Mouse (Mus musculus) kidney, embryonic 16.5 days (tissue): ENCODE measurements at regions not wholly inside any gene's neighbourhood (a gene's known extent, or its start where the extent isn't known, plus 50 kb on each side); places are given as distances from the start of the nearest gene placed in this dataset.

Experiments used
- ATAC-seq: fragments of 200-750 bp; cut with Nextera tagmentation; 2 replicates; pipeline ENCODE4 v1.8.0; 2017; ENCODE audit warnings: moderate TSS enrichment; ENCODE audit not compliant: low FRiP score, low TSS enrichment
- H3K27ac ChIP-seq: fragments of 300-500 bp; sonication (generic); 2 replicates; pipeline ENCODE4 v1.5.1; 2014; ENCODE audit warnings: low read length
- H3K27me3 ChIP-seq: fragments of 300-500 bp; sonication (generic); 2 replicates; pipeline ENCODE4 v1.6.1; 2014; ENCODE audit warnings: low read length, control low read depth, mixed read lengths; ENCODE audit not compliant: insufficient read depth
- H3K36me3 ChIP-seq: fragments of 300-500 bp; sonication (generic); 2 replicates; pipeline ENCODE4 v1.6.1; 2014; ENCODE audit warnings: low read length, control low read depth, mixed read lengths; ENCODE audit not compliant: insufficient read depth
- H3K4me1 ChIP-seq: fragments of 300-500 bp; sonication (generic); 2 replicates; pipeline ENCODE4 v1.6.1; 2014; ENCODE audit warnings: low read length, control low read depth, mixed read lengths; ENCODE audit not compliant: insufficient read depth
- H3K4me2 ChIP-seq: fragments of 300-500 bp; sonication (generic); replicated peaks from 2 replicates; pipeline ENCODE4 v1.6.1; 2014; ENCODE audit warnings: low read depth, low read length
- H3K4me3 ChIP-seq: fragments of 300-500 bp; sonication (generic); 2 replicates; pipeline ENCODE4 v1.5.1; 2014; ENCODE audit warnings: mild to moderate bottlenecking, low read length
- H3K9ac ChIP-seq: fragments of 300-500 bp; sonication (generic); replicated peaks from 2 replicates; pipeline ENCODE4 v1.6.1; 2014; ENCODE audit warnings: low read length
- H3K9me3 ChIP-seq: fragments of 300-500 bp; sonication (generic); 2 replicates; pipeline ENCODE4 v1.6.1; 2016; ENCODE audit warnings: low read length, control low read depth
- WGBS: fragments of 180-500 bp; shearing (Covaris S2); extraction: QIAGEN DNeasy Blood & Tissue Kit; methylation state at CpG from one replicate; pipeline ENCODE4 v1.1.7; 2014; 5-methylcytosine and 5-hydroxymethylcytosine counted together

- H3K27me3 ChIP-seq = no peaks in the 10 kb centered on the region
- H3K4me3 ChIP-seq = no peak overlapping the region
- no peaks in the 10 kb centered on the region for H3K36me3 ChIP-seq
- H3K27ac ChIP-seq = no peak overlapping the region
- H3K9ac ChIP-seq = no peak overlapping the region
- 58% methylated on average over 5 of the region's 5 CpGs for WGBS
- H3K4me1 ChIP-seq = no peaks in the 10 kb centered on the region
- H3K9me3 ChIP-seq = no peaks in the 10 kb centered on the region
- ATAC-seq = no peak
- H3K4me2 ChIP-seq = no peak overlapping the region
Measured at GRCm38 (mm10) chr16:55442821-55443581, 145.2 kb upstream of the Zpld1 start.

- WGBS = 57% methylated on average over 4 of the region's 4 CpGs
Measured at GRCm38 (mm10) chr16:55435139-55435968, 137.6 kb upstream of the Zpld1 start.

GRCm38 (mm10) chr16:55421569-55422342, 124.0 kb upstream of the Zpld1 start:
- H3K9me3 ChIP-seq = no peaks in the 10 kb centered on the region
- no peaks in the 10 kb centered on the region for H3K36me3 ChIP-seq
- WGBS = 44% methylated on average over 7 of the region's 7 CpGs
- H3K27me3 ChIP-seq = no peaks in the 10 kb centered on the region
- no peak overlapping the region for H3K4me2 ChIP-seq
- H3K4me3 ChIP-seq = no peak overlapping the region
- ATAC-seq = no peak
- H3K9ac ChIP-seq = no peak overlapping the region
- no peaks in the 10 kb centered on the region for H3K4me1 ChIP-seq
- H3K27ac ChIP-seq = no peak overlapping the region

More at GRCm38 (mm10) chr16:55435139-55435968, 137.6 kb upstream of the Zpld1 start:
- no peak for ATAC-seq
- H3K36me3 ChIP-seq = no peaks in the 10 kb centered on the region
- H3K9me3 ChIP-seq = no peaks in the 10 kb centered on the region
- no peak overlapping the region for H3K4me2 ChIP-seq
- H3K4me1 ChIP-seq = no peaks in the 10 kb centered on the region
- no peak overlapping the region for H3K4me3 ChIP-seq
- H3K27me3 ChIP-seq = no peaks in the 10 kb centered on the region
- no peak overlapping the region for H3K27ac ChIP-seq
- H3K9ac ChIP-seq = no peak overlapping the region

GRCm38 (mm10) chr16:55420876-55421568, 123.2 kb upstream of the Zpld1 start:
- Histone ChIP-seq H3K4me2 (no peak overlapping the region), H3K4me1 (no peaks in the 10 kb centered on the region), H3K9me3 (no peaks in the 10 kb centered on the region), H3K9ac (no peak overlapping the region), H3K36me3 (no peaks in the 10 kb centered on the region), H3K27ac (no peak overlapping the region), H3K4me3 (no peak overlapping the region), H3K27me3 (no peaks in the 10 kb centered on the region)
- 76% methylated on average over 4 of the region's 4 CpGs for WGBS
- ATAC-seq = no peak

GRCm38 (mm10) chr16:55418871-55419270, 121.1 kb upstream of the Zpld1 start:
- no peaks in the 10 kb centered on the region for H3K27me3 ChIP-seq
- no peak overlapping the region for H3K4me3 ChIP-seq
- no peaks in the 10 kb centered on the region for H3K36me3 ChIP-seq
- H3K4me1 ChIP-seq = no peaks in the 10 kb centered on the region
- no peak for ATAC-seq
- H3K9ac ChIP-seq = no peak overlapping the region
- no peaks in the 10 kb centered on the region for H3K9me3 ChIP-seq
- no peak overlapping the region for H3K27ac ChIP-seq
- H3K4me2 ChIP-seq = no peak overlapping the region
- WGBS = 83% methylated on average over 3 of the region's 3 CpGs

GRCm38 (mm10) chr16:55400818-55401217, 103.0 kb upstream of the Zpld1 start:
- Histone ChIP-seq H3K27ac (no peak overlapping the region), H3K9ac (no peak overlapping the region), H3K4me3 (no peak overlapping the region), H3K4me1 (no peaks in the 10 kb centered on the region), H3K27me3 (no peaks in the 10 kb centered on the region), H3K36me3 (no peaks in the 10 kb centered on the region), H3K9me3 (no peaks in the 10 kb centered on the region), H3K4me2 (no peak overlapping the region)
- ATAC-seq = no peak

GRCm38 (mm10) chr16:55394864-55395263, 97.1 kb upstream of the Zpld1 start:
- Histone ChIP-seq H3K9me3 (no peaks in the 10 kb centered on the region), H3K27ac (no peak overlapping the region), H3K36me3 (no peaks in the 10 kb centered on the region), H3K4me3 (no peak overlapping the region), H3K27me3 (no peaks in the 10 kb centered on the region), H3K4me1 (no peaks in the 10 kb centered on the region), H3K9ac (no peak overlapping the region), H3K4me2 (no peak overlapping the region)
- no peak for ATAC-seq
- 61% methylated on average over 3 of the region's 3 CpGs for WGBS

- no peaks in the 10 kb centered on the region for H3K36me3 ChIP-seq
- 85% methylated on average over 7 of the region's 7 CpGs for WGBS
- no peak for ATAC-seq
Measured at GRCm38 (mm10) chr16:55390400-55390799, 92.6 kb upstream of the Zpld1 start.

GRCm38 (mm10) chr16:55379996-55380395, 82.2 kb upstream of the Zpld1 start:
- H3K27me3 ChIP-seq = no peaks in the 10 kb centered on the region
- no peak overlapping the region for H3K4me3 ChIP-seq
- 80% methylated on average over 7 of the region's 7 CpGs for WGBS
- no peaks in the 10 kb centered on the region for H3K36me3 ChIP-seq
- H3K4me1 ChIP-seq = no peaks in the 10 kb centered on the region
- ATAC-seq = no peak
- H3K9me3 ChIP-seq = no peaks in the 10 kb centered on the region
- H3K4me2 ChIP-seq = no peak overlapping the region
- H3K9ac ChIP-seq = no peak overlapping the region
- no peak overlapping the region for H3K27ac ChIP-seq

More at GRCm38 (mm10) chr16:55390400-55390799, 92.6 kb upstream of the Zpld1 start:
- H3K4me3 ChIP-seq = no peak overlapping the region
- H3K4me2 ChIP-seq = no peak overlapping the region
- H3K27ac ChIP-seq = no peak overlapping the region
- H3K9me3 ChIP-seq = no peaks in the 10 kb centered on the region
- no peak overlapping the region for H3K9ac ChIP-seq
- no peaks in the 10 kb centered on the region for H3K4me1 ChIP-seq
- no peaks in the 10 kb centered on the region for H3K27me3 ChIP-seq
